Mouse (Mus musculus): ENCODE results near the gene Trmt5.

Gene Trmt5

DNA sequence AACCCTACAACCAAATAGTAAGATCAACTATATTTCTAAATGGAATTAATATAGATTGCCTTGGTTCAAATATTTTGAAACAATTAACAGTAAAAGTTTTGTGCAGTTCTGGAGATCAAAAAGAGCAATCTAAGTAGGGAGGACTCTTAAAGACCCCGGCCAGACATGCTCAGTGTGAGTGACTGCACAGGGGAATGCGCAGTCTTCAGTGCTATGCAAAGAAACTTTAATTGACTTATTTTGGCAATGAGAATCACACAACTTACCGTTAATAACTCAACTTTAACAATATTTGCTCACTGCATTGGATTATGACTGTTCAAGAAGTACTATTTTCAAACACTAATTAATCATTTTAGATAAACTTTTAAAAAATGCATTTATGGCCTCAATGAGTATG, 17.0 kb downstream of the Trmt5 start:
- no peak for DNase-seq (ENCODE audit: low spot score)

DNA sequence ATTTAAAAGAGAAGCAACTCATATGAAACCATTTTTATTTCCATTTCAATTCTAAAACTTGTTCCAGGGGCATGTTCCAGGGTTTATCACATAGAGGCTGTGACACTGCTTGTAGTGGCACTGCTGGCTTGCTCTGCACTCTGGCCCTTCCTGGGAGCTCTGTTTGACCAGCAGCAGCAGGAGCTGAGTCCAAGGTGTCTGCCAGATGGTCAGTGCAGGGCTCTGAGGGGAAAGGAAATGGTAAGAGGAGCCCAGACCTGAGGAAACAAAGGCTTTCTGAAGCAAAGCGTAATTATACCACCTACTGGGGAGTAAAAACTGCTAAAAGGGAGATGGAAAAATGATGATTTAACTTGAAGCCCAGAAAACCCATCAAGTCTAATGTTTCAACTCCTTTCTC, 18.0 kb downstream of the Trmt5 start:
- DNase-seq (ENCODE audit: low spot score) = no peak

DNA sequence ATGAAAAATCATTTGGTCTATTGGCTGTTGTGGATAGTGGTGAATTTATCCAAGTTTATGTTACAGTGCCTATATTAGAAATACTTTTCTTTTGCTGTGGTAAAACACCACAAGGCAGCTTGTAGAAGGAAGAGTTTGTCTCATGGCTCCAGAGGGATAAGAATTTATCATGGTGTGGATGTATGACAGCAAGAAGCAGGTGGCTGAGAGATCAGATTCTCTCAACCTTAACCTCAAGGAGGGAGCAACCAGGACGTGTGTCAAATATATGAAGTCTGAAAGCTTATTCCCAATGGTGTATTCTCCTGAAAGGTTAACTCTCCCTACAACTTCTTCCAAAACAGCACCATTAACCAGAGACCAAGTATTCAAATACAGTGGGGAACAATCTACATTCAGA, 19.9 kb downstream of the Trmt5 start:
- DNase-seq (ENCODE audit: low spot score) = no peak

DNA sequence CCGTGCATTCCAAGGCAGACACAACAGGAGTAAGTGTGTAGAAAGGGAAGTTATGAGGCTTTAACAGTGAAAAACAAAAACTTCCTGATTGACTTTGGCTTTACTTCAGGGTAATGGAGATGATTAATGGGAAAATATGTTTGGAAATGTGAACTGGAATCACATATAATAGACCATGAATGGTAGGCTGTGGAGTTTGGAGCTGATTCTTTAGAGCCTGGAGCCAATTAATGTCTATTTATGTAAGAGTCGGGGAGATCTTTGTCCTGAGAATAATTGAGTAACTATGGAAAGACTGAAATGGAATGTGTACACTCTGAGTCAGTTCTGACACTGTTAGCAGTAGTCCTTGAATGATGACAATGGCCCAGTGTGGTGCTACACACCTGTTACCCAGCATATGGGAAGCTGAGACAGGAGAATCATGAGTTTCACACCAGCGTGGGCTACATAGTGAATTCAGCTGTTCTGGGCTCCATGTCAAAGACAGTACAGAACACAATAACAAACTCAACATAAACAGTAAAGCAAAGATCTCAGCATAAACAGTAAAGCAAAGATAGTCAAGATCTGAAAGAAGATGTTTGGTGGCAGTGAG, 21.0 kb downstream of the Trmt5 start:
- no peak for DNase-seq (ENCODE audit: low spot score)

DNA sequence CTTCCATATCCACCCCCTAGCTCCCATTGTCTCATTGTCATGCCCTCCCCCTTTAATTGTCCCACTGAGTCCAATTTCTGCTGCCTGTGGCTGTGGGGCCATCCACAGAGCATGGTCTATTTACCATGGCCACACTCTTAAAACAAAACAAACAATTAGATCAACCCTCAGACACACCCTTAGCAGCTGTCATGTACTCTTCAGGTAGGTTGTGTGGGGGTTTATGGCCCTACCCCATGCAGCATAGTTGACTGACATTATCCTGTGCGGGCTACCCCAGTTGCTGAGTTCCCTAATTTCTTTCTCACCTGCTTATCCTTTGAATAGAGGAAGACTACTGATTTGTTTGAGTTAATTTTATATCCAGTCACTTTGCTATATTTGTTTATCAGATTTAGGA, 26.2 kb downstream of the Trmt5 start:
- no peak for DNase-seq (ENCODE audit: low spot score)

DNA sequence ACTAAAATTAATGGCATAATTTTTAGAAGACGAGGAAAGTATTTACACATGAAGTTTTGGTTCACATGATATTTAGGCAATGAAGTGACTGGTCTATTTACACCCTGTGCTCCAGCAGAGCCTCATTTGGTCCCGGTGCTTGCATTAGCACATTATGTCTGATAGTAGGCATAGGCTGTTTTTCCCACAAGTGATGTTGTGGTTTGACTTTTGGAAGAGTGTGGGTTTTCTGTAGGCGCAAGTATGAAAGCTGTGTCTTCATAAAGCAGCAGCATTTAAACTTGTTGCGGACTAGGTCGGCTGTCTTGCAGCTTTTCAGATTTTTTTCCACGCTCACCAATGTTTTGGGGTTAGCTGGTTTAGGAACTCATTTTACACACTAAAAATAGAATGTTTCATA, 27.2 kb downstream of the Trmt5 start:
- no peak for DNase-seq (ENCODE audit: low spot score)

DNA sequence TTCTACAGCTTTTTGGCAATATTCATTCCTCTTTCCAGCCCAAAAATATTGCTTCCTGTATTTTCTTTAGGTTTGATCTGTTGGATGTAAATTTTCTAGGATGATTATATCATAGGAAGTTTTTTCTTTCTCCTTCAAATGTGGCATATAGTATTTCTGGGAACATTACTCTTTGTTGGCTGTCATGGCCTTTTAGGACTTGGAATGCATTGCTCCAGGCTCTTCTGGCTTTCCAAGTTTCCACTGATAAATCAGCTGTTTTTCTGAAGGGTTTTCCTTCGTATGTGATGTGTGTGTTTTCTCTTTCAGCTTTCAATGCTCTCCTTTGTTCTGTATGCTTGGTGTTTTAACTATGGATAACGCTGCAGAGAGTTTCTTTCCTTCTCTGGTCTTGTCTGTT, 31.5 kb downstream of the Trmt5 start:
- DNase-seq (ENCODE audit: low spot score) = no peak

DNA sequence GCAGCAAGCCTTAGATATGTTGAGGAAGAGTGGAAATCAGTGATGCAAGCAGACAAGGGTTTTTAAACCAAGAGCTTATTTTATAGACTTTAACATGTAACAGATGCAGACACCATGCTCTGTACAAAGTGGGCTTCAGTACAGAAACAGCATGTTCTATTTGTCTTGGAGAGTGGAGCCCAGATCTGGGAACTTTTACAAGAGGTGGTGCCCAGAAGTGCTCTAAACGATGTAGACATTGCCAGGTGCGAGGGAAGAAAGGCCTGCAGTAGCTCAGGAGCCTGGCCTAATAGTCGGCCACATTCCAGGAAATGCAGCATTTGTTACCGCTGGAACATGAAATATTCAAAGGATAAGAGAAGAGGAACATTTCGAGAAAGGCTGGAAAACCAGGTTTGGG, 40.8 kb downstream of the Trmt5 start:
- DNase-seq (ENCODE audit: low spot score) = no peak

DNA sequence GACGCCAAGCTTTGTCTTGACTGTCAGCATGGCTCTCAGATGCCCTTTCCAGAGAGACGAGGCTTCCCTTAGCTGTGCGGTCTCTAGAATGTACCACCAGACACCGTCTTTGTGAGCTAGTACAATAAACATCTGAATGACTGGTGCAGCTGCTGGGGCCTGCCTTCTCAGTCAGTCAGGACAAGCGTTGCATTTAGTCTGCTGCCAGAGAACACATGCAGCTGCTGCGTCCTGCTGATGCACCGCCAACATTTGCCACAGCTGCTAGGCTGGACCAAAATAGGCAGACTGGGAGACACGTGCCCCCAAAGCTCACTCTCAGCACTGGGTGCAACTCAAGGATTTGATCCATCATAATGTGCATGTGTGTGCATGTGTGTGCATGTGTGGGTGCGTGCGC, 44.5 kb downstream of the Trmt5 start:
- peak; percentile 64 for DNase-seq (ENCODE audit: low spot score)

DNA sequence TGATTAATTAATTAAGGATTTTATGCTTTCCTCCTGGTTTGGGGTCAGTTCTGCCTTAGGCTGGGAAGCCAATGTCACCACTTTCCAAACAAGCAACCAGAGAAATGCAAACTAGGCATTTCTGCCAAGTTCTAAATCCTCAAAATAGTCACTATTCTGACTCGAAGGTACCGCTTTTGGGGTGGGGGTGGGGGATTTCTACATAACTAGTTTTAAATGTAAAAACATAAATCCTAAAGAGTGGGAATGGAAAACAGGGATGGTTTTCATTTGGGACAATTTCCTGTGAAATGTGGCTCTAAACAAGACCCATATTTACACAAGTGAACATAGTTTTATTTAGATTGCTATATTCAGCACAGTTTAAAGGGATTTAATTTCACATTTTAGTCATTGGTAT, 53.9 kb downstream of the Trmt5 start:
- no peak for DNase-seq (ENCODE audit: low spot score)

DNA sequence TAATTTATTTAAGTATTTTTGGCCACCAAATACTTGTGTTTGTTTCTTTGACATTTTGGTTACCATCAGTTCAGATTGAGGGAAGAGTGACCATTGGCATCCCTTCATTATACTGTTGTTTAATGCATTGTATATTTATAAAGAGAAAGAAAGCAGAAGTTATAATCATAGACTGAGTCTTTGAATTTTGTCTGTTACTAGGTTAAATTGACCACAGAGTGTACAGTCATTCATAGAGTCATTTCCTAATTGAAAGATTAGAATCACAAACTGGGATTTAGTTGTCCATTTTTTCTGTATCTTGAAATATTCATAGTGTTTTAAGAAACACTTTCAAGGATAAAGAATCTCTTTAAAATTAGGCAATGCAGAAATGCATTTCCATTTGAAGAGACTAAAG, 55.0 kb downstream of the Trmt5 start:
- DNase-seq (ENCODE audit: low spot score) = no peak

DNA sequence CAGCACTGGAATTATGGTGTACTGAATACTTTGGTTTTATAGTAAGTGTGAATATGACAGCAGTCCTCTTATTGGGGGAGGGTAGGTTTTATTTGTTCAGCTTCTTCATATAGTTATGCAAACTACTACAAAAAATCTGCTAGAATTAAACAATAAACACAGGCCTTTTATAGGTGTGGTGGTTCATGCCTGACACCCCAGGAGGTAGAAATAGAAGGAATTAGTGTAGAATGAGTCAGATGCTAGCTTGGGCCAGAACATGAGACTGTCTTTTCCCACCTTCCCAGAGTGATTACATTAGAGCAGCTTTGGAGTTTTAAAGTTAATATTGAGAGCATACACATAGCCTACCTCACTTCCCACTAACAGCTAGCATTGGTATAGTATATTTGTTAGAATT, 56.3 kb downstream of the Trmt5 start:
- DNase-seq (ENCODE audit: low spot score) = no peak
